Mouse (Mus musculus) liver, postnatal 0 days (tissue): ENCODE data around the gene Ap1m2.

Experiments used
- CTCF ChIP-seq: sonication (generic); IDR thresholded peaks from 2 replicates; pipeline ENCODE4 v1.5.1; 2016; ENCODE audit warnings: antibody characterized with exemption, low read depth
- EP300 ChIP-seq: IDR thresholded peaks from 2 replicates; pipeline ENCODE4 v1.6.1; 2016; ENCODE audit warnings: antibody characterized with exemption, low read depth, mild to moderate bottlenecking

DNA sequence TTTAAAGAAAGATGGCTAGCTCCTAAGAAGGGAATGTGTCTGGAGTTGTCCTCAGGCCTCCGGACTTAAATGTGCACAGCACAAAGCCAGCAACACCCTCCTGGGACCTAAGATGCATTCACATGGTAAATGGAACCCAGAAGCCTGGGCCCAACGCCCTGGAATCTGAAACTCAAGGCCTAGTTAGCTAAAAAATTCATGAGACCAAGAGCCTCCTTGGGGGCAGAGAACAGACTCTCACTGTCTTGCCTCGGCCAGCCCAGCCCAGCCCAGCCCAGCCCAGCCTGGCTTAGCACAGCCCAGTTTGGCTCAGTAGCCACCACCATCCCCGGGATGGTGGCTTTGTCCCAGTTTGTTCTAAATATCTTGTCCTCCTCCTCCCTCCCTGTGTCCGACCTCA, 3.3 kb upstream of the Ap1m2 start:
- TF ChIP-seq CTCF (no peak), EP300 (no peak)
